Mouse (Mus musculus) small intestine, adult 2 months (tissue): ENCODE data around the gene 4930556J24Rik.
A peak's percentile ranks its signal among the peaks of the same experiment; 100 is the strongest.

ENCODE experiments used
- CTCF ChIP-seq: fragments of 200-500 bp; IDR thresholded peaks from 2 replicates; pipeline ENCODE4 v1.5.1; 2012; ENCODE audit warnings: low read depth, mild to moderate bottlenecking, control low read depth, inconsistent platforms, low read length, moderate library complexity, mixed read lengths; ENCODE audit not compliant: insufficient replicate concordance, insufficient read length; ENCODE audit errors: extremely low read depth
- POLR2A ChIP-seq: fragments of 200-500 bp; IDR thresholded peaks from 2 replicates; pipeline ENCODE4 v1.6.1; 2012; ENCODE audit warnings: low read depth, mild to moderate bottlenecking, control low read depth, inconsistent platforms, low read length, moderate library complexity

- TF ChIP-seq CTCF (peak; percentile 84), POLR2A (no peak)
These were observed 25.0 kb upstream of the 4930556J24Rik start for GRCm38 (mm10) chr11:4001603-4002002.
